Mouse (Mus musculus) c-Kit-positive CD71-positive TER-119-negative erythroid progenitor cells, embryonic 14.5 days (primary cell): ENCODE data around the gene Pwp1.
"Not testable (repeated sequence)": the region's sequence is repeated elsewhere in the genome, so short reads cannot be mapped to it uniquely, and the experiment has no call there.

Experiments
- DNase-seq: peaks from one replicate; pipeline ENCODE4 v3.0.0-alpha.2; 2013; ENCODE audit warnings: low read depth

The Pwp1 gene

DNA sequence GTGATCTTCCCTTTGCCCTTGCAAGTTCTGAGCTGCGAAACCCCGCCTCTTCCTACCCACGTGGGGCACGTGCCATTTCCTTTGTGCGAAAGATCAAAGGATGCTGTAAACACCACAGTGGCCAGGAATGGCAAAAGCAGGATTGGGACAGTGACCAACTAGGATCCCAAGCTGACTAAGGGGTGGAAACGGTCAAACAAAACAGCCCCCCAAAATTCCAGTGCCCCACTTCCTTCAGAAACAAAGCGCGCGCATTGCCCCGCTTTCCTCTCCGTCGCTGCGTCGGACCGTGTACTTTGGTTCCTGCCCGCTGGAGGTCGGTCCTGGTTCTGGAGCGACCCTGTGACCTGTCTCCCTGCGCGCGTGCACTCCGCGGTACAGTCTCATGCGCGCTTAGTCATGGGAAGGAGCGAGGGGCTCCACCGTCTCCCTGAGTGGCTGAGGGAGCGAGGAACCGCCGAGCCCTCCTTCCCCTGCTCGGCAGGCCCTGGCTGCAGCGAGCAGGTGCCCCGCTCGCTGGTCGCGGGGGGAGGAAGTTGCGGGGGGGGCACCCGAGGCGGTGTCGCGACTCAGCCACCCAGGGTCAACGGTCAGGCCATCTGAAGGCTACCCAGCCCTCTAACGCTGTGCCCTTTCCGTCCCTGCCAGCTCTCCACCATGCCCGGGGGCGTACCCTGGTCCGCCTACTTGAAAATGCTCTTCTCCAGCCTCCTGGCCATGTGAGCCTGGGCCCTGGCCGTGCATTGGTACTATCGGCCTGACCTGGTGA is at the start of gene Pwp1:
Gene Pwp1 (plus strand): TSS at position 410 of the 769 bp plus-strand sequence.
- peak; percentile 4 for DNase-seq

DNA sequence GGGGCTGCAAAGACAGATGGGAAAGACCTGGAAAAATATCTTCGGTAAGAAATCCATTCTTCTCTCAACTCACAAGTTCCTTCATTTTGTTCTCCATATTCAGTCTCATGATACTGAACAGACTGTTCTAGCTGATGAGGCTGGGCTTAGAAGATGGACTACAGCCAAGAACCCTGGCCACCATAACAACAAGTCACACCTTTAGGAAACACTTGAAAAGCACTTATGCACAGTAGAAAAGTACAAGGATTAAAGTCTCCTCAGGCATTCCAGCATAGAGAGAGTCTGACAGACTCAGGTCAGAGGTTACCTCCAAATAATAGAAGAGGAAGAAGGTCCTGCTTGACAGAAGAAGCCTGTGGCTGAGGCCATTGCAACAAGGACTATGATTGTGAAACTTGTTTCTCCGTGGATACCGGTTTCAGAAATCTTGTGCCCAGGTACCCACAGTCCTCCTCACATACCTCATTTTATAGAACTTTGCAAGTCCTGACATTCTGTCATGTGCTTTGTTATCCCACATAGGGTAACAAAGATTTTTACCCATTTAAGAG is 7.1 kb upstream of the Pwp1 start:
- not testable (repeated sequence) for DNase-seq

DNA sequence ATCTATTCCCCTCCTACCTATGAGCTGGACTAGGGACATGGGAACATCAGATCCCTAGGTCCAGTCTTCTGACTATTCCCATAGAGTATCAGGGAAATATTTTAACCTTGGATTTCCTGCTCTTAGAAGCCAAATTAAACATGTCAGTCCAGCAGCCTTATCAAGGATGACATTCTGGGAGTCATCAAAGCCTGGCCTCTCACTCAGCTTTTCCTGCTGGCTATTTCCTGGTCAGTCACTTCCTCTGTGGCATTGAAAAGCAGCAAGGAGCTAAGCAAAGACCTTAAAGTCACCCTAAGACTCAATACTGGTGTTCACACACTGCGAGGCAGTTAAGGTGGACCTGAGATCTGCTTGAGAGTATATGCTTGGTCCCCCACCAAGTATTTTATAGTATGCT is 5.5 kb upstream of the Pwp1 start:
- not testable (repeated sequence) for DNase-seq

DNA sequence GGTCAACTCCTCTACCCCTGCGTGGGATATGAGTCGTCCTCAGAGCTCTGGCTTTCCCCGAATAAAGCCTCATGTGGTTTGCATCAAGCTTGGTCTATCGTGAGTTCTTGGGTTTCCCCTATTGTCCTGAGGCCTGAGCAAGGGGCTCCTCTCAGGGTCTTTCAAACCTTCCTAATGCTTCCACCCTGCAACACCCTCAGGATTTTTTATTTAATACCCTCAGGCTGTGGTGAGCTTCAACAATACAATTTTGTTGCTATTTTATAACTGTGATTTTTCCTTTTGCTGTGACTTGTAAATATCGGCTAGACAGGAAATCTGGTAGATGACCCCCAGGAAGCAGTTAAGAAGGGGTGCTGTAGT is 591 bp upstream of the Pwp1 start:
- DNase-seq, result not testable (repeated sequence)

DNA sequence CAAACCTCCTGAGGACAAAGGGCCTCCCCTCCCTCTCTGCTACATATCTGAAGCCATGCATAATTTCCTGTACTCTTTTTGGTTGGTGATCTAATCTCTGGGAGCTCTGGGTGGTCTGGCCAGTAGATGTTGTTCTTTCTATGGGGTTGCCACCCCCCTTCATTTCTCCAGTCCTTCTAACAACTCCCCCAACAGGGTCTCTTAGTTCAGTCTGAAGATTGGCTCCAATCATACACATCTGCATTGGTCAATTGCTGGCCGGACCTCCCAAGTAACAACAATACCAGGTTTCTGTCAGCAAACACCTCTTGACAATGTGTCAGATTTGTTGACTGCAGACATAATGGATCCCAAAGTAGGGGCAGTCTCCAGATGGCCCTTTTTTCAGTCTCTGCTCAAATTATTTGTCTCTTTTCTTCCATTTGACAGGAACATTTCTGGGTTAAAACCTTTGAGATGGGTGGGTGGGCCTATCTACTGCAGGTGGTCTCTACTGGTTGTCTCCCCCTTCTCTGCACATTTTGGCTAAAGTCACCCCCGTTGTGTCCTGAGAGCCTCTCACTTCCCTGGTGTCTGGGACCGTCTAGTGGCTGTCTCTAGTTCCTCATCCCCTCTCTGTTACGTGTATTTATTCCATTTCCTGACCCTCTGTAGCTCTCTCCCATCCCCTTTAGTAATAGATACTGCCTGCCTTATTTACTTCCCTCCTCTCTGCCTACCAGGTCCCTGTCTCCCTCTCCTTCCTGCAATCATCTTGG is 17.0 kb downstream of the Pwp1 start:
- DNase-seq, result no peak

DNA sequence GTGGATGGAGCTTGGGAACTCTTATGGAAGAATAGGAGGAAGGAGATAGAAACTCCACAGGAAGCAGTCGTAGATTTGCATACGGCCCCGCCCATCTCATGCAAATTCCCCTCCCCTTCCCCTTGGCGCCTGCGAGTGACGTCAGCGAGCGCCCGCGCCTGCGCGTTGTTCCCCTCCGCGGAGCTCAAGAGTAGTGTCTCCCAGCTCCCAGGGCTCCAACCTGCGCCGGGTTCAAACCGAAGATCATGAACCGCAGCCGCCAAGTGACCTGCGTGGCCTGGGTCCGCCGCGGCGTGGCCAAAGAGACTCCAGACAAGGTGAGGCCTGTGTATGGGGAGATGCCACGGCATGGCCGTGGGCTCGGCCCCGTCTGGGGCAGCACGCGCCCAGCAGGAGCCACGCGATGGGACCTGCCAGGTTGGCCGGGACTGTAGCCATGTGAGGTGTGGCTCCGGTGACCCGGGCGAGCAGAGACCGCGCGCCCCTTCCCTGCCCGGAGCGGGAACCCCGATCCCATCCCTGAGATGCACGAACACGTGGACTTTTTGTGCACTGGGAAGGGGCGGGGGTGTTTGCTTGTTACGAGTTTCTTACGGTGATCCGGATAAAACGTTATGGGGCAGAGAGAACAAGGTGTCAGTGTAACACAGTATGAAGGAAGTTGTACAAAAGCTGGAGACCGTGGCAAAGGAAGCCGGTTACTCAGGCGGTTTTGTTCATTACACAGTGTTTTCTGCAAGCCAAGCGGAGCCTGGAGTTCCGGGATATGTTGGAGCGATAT is 42.6 kb downstream of the Pwp1 start:
- peak; percentile 80 for DNase-seq

DNA sequence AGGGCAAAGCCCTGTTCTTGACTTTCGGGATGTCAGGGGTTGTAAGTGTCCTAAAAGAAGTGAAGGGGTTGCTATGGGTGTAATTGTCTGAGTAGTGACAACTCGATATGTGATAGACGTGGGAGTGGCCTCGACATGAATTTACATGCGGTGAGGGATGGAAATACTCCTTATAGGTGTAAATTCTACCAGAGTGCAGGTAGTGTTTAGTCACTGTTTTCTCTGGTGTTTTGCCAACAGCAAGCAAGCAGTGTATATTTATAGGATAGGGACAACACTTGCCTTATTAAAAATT is 43.1 kb downstream of the Pwp1 start:
- peak; percentile 40 for DNase-seq

DNA sequence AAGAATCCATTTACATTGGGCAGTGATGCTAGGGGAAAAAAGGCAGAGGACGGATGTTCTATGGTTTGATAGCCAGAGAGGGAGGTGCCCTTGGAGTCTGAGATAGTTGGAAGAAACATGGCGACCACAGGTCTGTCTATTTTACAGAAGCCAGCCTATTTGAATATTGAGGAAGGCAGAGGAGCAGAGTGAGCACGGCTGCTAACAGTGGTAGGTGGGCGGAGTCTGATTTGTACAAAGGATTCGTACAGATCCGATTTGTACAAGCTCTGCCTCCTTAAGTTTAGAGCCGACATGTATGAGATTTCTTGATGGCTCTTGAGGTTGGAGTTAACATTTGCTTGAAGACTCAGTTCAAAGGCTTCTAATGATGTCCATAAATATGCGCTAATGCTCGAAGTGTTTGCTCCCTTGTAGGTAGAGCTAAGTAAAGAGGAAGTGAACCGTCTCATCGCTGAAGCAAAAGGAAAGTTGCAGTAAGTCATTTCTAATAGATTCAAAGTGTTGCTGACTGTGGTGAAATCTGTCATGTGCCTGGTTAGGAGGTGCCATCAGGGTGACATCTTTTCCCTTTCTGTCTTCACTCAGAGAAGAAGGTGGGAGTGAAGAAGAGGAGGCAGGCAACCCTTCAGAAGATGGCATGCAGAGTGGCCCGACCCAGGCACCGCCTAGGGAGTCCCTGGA is 44.7 kb downstream of the Pwp1 start:
- DNase-seq, result no peak

DNA sequence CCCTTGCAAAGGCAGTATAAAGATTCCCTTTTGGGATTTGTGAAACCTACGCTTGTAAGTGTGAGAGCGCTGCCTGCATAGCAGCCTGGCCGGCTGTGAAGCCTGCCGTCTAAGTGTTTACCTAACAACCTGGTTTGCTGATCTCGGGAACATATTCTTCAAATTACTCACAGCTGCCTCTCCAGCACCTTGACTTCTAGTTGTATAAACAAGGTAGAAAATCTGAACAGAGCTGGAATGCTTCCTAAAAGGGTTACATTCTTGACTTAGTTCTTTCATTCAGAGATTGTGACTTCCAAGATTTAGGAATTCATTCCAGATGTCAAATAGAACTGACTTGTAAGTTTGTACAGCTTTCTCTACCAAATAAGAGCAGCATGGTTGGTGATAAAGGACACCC is 46.5 kb downstream of the Pwp1 start:
- no peak for DNase-seq

DNA sequence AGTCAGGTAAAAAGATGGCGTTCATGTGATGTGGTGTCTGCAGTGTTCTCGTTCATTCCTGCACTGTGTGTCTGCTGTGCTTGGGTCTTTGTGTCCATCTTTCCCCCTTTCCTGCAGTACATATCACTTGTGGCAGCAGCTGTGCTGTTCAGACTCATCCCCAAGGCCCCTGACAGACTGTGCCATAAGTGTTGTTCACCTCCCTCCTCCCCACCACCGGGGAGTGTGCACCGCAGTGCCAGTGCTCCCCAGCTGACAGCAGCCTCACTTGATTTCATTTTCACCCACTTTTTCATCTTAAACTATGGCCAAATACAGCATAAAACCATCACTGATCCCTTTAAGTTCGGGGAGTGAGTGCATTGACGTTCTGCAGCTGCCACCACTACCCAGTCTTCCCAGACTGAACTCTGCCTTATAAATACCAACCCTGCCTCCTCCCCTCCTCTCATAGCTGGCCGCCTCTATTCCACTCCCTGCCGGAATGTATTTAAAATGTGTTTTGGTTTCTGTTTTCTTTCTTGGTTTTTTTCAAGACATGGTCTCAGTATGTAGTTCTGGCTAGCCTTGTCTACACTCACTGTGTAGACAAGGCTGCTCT is 50.7 kb downstream of the Pwp1 start:
- no peak for DNase-seq

DNA sequence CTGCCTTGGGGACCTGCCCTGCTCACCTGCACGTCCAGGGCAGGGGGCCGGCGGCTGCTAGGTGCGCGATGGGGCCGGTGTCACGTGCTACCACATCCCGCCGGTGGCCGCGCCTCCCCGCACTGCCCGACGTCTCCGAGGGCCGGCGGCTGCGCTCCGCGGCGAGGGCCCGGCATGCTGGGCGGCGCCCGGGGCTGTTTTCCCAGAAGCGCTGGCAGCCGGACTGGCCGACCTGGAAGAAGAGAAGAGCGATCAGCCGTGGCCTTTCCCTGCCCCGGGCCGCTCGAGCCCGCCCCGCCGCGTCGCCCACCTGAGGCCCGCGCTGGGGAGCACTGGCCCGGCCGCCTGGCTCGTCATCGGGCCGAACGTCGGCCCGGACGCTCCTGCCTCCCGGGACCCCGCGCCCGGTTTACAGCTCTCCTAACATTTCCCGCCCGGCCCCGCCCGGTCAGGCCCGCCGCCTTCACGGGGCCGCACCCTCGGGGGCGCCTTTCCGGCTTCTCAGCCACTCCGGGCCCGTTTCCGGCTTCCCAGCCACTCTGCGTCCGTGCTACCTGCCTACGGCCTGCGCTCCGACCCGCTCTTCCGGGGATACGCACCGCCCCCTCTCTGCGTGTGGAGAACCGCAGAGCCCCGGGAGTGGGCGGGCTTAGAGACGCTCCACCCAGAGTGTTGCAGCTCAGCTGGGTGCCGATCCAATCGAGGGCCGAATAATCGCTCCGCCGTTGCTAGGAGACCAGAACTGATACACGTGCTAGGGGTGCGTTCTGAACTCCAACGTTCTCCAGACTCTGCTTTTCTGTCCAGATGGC is 87.4 kb downstream of the Pwp1 start, which contains the start of gene Prdm4:
Gene Prdm4 (minus strand): TSS at position 645 of the 812 bp plus-strand sequence.
- peak; percentile 98 for DNase-seq

DNA sequence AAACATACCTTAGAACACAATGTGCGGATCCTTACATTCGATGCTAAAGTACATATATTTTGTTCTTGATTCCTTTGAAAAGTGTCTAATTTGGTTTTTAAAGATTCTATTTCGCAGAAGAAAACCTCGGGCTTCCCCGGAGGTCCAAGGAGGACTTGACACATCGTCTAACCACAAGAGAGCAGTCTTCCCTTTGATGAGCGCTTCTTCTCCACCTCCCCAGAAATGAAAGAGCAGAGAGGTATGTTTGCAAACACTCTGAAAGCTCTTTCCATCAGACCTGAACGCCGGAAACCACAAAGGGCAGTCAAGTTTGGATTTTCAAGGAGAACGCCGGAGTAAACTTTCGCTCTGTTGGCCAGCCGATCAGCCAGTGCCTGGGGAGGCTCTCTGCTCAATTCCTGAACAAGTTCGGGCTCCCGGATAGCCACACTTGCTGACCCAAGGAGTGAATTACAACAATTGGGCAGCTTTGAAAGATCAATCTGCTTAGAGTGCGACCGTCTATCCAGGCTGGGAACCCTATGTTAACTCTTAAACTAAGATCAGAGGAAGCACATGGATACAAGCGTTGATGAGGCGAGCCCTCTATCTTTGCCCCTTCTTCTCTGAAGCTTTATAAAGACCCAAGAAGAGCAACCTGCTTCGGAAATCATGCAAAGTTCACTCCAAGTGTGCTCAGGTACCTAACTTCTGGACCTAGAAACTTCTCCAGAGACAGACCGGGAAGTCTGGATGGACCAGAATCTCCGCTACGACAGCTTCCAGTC is 98.6 kb downstream of the Pwp1 start, which contains the start of gene Ascl4:
Gene Ascl4 (plus strand): TSS at position 6 of the 770 bp plus-strand sequence.
- DNase-seq, result no peak

DNA sequence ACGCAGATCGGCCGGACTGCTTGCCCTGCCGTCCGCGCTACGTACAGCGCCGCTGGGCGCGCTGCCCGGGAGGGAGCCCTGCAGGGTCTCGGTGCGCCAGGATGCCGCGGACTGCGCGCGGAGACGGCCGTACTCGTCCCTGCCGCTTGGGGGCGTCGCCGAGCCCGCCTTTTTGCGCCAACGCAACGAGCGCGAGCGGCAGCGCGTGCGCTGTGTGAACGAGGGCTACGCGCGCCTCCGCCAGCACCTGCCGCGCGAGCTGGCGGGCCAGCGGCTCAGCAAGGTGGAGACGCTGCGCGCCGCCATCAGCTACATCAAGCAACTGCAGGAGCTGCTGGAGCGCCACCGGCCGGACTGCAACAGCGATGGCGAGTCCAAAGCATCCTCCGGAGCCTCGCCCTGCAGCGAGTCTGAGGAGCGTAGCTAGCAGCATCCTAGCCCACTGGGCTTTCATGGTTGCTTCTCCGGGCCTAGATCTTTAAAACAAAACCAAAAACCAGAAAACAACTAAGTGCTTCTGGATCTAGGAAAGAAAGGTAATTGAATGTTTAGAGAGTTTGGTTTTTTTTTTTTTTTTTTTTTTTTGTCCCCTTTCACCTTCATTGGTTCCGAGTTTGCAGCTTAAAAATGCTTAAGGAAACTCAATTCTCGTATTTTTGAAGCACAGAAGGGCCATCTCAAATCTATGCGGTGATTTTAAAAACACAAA is 99.4 kb downstream of the Pwp1 start:
- peak; percentile 34 for DNase-seq

DNA sequence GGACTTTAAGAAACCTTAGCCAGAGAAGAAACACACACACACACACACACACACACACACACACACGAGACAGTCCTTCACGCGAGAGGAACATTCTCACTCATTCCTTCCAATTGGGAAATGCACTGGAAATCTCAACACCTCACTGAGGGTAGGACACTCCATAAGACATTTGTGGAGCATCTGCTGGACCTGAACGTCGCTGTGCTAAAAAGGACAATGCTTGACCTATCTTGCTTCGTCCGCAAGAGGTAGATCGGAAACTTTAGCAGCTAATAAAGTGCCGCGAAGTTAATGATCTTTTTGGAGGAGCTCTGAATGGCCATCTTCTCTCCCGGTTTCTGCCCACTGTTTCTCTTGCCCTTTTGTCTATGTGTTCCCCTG is 99.9 kb downstream of the Pwp1 start:
- DNase-seq, result no peak

DNA sequence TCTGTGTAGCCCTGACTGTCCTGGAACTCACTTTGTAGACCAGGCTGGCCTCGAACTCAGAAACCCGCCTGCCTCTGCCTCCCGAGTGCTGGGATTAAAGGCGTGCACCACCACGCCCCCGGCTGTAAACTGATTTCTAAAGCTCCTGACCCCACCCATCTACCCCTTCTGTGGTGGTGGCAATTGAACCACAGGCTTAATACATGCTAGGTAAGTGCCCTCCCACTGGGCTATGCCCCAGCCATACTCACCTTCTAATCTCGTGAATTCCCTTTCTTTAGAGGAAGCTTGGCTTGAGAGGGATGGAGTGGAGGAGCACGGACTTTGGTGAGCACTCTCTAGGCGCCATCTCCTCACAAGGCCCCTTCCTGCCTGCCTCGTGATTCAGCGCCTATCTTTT is 100.7 kb downstream of the Pwp1 start:
- DNase-seq, result no peak

DNA sequence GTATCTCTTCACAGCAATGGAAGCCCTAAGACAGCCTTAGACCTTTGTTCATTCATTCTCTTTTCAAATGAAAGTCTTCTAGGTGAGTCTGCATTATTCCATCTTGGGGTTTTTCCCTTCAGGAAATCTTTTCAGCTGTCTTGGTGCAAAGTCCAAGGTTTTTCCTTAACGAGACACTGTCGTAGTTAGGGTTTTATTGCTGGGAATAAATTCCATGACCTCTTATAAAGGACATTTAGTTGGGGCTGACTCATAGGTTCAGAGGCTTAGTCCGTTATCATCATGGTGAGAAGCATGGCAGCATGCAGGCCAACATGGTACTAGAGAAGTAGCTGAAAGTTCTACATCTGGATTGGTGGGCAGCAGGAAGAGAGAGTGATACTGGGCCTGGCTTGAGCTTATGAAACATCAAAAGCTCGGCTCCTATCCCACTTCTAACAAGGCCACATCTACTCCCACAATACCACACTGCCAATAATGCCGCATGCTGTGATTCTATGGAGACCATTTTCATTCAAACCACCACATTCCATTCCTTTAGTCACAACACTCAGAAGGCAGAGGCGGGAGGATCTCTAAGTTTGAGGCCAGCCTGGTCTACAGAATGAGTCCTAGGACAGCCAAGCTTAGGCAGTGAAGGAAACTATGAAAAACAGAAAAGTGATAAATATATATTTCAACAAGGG is 107.1 kb downstream of the Pwp1 start:
- no peak for DNase-seq
